Mouse (Mus musculus) adrenal gland, postnatal 4 days (tissue): ENCODE data around the gene D430042O09Rik. TPM values are rescaled to one million over a fixed set of nuclear protein-coding genes. Genes with fewer than 3 reads are reported as not detected.
A peak's percentile ranks its signal among the peaks of the same experiment; 100 is the strongest.

Source experiments
- DNase-seq, 2 experiments: peaks; one replicate each; pipeline ENCODE4 v3.0.0; 2021 to 2022; ENCODE audit warnings: low spot score in 2 of 2, mixed read lengths in 2 of 2
- total RNA-seq, 2 experiments: library from RNA; stranded (reverse); gene quantifications; 2 replicates each; pipeline ENCODE4 v1.2.3; 2021

Gene D430042O09Rik
- total RNA-seq, 2 experiments from 2014 or later, result 25.1 to 29.6 TPM

DNA sequence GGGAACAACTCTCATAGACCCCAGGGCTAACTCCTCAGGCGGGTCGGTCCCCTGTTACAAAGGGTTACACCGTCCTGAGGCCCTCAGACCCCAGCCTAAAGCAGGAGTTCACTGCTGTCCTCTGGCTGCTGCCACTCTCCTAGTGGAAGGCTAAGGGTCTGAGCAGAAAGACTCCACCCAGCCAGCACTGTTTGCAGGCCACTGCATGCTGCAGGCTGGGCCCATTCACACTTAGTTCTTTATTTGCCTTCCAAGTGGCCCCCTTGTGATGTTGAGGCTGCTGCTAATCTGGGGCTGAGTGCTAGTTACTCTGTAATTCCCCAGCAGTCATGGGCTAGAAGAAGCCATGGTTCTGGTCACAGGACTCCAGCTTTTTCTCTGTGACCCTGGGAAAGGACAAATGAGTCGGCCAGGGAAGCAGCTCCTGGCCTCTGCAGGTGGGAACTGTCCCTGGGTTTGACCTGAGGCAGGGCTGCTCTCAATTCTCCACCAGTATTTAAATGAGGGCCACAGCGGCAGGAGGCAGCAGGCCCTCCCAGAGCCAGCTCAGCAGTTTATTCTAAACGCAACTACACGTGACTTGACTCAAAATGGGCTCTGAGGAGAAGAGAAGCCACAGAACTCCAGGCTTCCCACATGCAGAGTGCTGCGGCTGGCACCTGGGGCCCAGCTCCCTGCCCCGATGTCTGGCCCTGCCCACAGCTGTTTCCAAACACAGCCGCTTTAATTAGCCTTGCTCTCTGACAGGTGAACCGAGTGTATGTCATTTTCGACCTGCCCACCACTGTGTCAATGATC is 163.9 kb downstream of the D430042O09Rik start:
- DNase-seq, result no peak

DNA sequence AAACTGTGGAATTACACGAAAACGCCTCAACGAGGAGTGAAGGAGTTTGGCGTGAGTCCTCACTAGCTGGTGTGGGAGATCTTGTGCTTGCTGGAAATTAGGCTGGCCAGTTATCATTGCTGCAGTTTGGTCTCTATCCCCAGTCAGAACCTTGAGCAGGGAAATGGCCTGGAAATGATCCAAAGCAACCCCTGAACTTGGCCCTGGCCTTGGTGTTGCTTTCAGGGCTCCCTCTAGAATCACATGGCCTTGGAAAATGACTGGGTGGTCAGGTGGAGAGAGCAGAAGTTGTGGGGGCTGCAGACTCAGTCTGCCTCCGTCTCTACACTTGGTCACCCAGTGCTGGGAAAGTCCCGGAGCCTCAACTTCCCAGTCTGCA is 164.5 kb downstream of the D430042O09Rik start:
- DNase-seq, result no peak

- DNase-seq, result no peak
Measured at GRCm38 (mm10) chr7:125872874-125873273, 165.2 kb downstream of the D430042O09Rik start.

DNA sequence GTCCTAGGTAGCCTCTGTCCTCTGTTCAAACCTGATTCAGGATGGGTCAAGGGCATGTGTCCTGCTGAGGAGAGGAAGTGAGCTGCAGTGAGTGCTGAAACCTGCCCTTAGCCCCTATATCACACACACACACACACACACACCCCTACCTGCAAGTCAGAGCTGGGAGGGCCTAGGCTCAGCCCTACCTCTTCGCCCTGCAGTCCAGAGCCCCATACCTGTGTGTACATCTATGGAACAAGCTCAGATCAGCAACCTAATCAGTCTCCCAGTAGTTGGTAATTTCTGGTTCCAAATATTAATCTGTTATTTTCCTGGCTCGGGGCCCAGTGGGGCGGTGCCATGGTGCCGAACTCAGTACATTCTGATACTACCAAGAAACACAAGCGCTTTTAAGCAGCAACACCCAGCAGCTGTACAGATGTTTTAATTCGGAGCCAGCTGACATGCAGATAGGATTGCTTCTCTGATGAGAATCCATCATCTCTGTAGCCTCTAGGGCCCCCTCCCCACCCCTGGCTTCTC is 166.3 kb downstream of the D430042O09Rik start:
- DNase-seq, result no peak

DNA sequence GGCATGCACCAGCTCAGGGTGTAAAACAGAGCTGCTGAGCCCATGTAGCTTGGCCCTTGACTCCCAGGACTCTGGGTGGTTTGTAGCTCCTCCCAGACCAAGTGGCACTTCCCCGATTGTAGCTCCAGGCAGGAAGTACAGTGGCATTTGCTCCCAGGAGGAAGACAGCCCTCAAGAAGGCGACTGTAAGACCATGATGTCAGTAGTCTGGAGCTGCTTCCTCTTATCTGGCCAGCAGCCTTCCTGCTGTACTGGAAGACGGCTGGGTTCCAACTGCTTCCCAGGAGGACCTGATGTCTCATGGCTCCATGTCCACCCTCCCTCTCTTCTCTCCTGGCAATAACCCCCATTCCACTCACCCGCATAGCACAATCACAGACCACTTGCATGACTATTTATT is 170.4 kb downstream of the D430042O09Rik start:
- DNase-seq, result no peak

GRCm38 (mm10) chr7:125883232-125883631 is 175.5 kb downstream of the D430042O09Rik start:
- no peak for DNase-seq

- no peak for DNase-seq
Measured at GRCm38 (mm10) chr7:125886116-125886680, 178.5 kb downstream of the D430042O09Rik start.

DNA sequence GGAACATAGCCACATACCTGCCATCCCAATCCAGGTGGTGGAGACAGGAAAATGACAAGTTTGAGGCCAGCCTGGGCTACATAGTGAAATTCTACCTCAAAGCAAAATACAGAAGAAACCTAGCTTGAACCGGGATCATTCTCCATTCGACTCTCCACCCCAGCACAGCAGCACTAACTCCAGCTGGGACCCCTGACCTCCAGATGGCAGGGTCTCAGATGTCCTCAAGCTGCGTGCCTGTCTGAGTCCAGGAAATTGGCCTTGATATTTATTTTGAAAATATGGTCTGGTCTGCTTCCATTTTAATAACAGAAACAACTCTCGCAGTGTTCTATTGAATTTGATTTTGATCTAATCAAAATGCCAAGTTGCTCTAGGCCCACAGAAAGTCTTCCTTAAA is 179.4 kb downstream of the D430042O09Rik start:
- DNase-seq, result no peak

GRCm38 (mm10) chr7:125887761-125888160 is 180.1 kb downstream of the D430042O09Rik start:
- DNase-seq, result no peak

DNA sequence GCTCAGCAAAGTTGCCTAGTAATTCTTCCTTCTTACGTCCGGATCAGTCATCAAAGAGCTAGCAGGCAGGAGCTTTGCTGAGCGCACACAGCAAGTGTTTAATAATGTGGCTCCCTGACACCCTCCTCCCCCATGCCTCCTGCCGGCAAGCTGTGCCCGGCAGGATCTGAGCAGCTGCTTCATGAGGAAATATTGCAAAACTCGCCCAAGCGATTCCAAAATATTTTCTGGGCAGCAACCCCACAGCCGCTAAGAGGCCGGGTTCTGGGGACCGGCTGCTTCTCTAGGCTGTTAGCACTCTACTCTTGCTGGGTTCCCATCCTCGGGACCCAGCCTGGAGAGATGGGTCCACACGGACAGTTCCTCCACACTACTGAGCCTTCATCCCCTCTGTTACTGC is 180.7 kb downstream of the D430042O09Rik start:
- no peak for DNase-seq

DNA sequence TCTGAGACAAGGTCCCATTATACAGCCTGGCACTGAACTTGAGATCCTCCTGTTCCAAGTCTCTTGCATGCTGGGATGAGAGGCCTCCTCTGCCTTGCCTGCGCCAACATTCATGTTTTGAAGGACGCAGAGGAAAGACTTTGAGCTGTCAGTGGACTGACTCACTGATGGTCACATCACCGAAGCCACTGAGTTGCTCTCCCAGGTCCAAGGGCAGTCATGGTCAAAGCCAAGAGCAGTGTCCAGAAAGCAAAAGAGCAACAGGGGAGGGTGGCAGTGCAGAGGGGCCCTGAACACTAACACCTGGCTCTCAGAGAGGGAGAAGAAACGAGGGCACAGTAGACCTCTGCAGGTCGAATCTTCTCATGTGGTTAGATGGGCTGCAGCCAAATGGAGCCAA is 185.9 kb downstream of the D430042O09Rik start:
- no peak for DNase-seq

DNA sequence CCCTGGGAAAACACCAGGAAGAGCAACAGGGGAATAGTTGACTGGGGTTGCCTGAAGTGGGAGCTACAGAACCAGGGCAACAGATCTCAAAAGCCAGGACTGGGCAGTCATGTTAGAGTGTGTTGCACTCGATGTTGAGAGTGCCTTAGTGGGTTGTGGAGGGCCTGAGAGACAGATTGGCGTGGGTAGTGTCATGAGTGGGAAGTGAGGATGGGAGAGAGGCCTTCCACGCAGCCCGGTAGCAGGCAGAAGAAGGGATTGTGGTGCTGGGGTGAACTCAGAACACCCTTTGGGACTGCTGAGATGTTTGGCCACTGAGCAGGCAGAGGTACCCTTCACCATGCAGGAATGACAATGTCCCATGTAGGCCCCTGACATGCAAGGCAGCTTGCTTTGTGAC is 189.4 kb downstream of the D430042O09Rik start:
- no peak for DNase-seq

DNA sequence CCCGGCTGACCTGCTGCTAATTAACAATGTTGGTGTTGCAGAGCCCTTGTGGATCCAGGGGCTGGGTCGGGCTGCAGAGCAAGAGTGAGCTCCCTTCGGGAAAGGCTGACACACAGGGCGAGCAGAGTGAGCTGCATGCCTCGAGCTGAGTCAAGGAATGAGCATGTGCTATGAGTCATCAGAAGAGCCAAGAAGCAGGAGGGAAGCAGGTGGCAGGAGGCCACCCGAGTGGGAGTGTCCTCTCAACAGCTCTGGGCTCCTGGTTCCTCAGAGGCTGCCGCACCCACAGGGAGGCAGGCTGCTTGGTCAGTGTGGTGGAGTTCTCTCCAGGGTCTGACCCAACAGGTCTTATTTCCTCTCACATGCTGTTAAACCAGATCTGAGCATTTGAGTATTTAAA is 191.3 kb downstream of the D430042O09Rik start:
- DNase-seq, result peak in 1 of 2 experiments; percentile 26

DNA sequence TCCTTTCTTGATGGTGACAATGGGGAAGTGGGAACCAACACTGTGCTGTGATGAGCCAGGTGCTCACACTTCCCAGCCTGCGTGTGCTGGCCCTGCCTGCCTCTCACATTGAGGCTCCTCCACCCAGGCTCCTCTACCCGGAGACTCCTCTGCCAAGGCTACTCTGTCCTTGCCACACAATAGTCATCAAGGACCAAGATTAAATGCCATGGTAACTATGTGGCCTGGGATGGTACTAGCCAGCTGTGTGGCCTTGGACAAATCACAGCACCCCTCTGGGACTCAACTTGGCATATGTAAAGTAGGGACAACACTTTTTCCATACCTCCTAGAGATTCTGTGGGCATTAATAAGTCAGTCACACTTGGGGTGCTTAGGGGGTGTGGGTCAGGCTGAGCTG is 192.2 kb downstream of the D430042O09Rik start:
- no peak for DNase-seq

DNA sequence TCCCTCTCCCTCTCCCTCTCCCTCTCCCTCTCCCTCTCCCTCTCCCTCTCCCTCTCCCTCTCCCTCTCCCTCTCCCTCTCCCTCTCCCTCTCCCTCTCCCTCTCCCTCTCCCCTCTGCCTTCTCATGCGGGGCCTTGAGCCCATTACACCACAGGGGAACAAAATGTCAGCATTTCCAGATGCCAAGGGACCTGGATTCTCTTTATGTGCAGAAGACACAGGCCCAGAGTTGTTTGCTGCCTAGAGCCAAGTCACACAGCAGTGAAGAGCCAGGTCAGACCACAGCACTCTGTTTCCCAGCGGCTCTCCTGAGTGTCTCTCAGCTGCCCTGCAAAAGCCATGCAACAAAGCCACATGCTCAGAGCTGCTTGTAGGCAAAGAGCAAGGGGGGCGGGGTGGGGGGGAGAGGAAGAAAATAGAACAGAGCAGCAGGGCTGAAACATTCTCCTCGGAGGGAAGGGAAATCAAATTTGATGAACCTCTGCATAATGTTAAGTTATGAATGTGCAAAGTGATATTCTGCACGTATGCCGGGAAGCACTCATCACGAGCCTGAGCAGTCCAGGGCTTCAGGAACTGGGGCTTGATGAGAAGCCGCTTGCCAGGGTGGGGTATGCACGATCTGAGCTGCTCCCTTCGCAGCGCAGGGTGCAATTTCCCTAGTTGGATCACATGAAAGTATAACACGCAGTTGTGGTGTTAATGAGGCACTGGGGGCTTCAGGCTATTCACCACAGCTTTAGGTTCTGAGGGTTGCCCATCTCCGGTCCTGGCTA is 192.9 kb downstream of the D430042O09Rik start:
- DNase-seq, result no peak

GRCm38 (mm10) chr7:125920801-125921200 is 213.1 kb downstream of the D430042O09Rik start:
- DNase-seq, result no peak

GRCm38 (mm10) chr7:125924044-125924443 is 216.4 kb downstream of the D430042O09Rik start:
- no peak for DNase-seq

Other genes with a start within 250 kb of the D430042O09Rik start
- 10 to 100 TPM; 59.7 to 60.0 TPM for gene Nsmce1, start 216.3 kb upstream of the D430042O09Rik start, total RNA-seq
- 10 to 100 TPM; 84.9 TPM for gene Il4ra, start 155.8 kb upstream of the D430042O09Rik start, total RNA-seq
- under 1 TPM; 0.76 TPM for gene Il21r, start 104.5 kb upstream of the D430042O09Rik start, total RNA-seq
- 10 to 100 TPM; 74.6 to 78.3 TPM for gene Gtf3c1, start 108 bp upstream of the D430042O09Rik start, total RNA-seq